Mouse (Mus musculus) hindlimb bud, embryonic 11.5 days (tissue): Measurements from ENCODE around the gene Dscam.

Experiments used
- DNase-seq: peaks from one replicate; pipeline ENCODE4 v3.0.0-alpha.2; 2012; ENCODE audit warnings: low read depth, low spot score; ENCODE audit errors: extremely low spot score

Dscam gene

GRCm38 (mm10) chr16:97110028-97110427 lies 60.5 kb downstream of the Dscam start:
- DNase-seq, result no peak

GRCm38 (mm10) chr16:97105266-97105665 lies 65.3 kb downstream of the Dscam start:
- DNase-seq, result no peak

- no peak for DNase-seq
Measured at GRCm38 (mm10) chr16:97103046-97103445, 67.5 kb downstream of the Dscam start.

GRCm38 (mm10) chr16:97100091-97100490 lies 70.5 kb downstream of the Dscam start:
- no peak for DNase-seq

DNA sequence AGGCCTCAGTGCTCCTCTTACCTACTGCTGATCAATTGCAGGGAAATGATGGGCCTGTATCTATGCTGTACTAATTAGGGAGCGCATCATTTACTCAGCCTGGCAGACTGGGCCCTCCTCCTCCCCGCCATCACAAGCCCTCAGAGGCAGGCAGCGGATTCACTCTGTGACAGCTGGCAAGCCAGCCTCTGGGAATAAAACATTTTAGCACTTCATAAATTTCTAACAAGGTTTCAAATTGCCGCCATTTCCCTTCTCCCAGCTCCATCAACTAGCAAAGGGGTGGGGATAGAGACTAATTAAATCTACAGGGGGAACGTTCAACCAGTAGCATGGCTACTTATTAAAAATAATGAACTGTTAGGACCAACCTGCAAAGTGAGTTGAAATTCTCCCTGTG lies 72.0 kb downstream of the Dscam start:
- DNase-seq, result peak; percentile 31

DNA sequence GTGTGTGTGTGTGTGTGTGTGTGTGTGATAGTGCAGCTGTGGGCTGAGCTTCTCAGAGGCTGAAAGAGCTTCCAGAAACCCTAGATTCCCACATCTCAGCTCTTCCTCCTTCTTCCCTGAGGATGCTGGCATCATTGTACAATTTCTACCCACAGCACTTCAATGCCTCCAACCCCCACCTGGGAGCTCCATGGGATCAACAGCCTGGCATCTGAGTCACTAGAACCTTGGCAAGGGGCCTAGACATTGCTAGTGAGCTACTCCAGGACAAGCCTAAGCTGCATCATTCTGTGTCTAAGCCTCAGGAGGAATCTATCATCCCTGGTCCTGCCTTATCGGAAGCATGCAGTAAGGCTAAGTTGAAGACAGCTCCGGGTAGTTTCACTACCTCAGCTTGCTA lies 73.8 kb downstream of the Dscam start:
- DNase-seq, result no peak

GRCm38 (mm10) chr16:97095496-97095895 lies 75.1 kb downstream of the Dscam start:
- no peak for DNase-seq

- no peak for DNase-seq
Measured at GRCm38 (mm10) chr16:97089339-97089738, 81.2 kb downstream of the Dscam start.

DNA sequence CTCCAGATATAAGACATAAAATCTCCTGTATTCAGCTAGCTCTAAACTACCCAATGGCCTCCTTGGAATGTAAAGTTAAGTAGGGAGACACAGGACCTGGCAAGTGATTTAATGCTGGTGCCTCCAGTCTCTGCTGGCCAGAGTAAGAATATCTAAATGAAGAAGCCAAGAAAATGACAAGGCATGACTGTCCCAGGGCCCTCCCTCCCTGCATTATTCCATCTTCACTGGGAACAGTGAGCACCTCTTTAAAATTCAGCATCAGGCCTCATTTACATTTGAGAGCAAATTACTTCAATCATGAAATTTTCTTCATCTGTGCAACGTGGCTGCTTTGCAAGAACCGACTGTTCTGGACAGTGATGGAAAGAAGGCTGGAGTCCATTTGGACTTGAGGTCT lies 86.9 kb downstream of the Dscam start:
- DNase-seq, result no peak

DNA sequence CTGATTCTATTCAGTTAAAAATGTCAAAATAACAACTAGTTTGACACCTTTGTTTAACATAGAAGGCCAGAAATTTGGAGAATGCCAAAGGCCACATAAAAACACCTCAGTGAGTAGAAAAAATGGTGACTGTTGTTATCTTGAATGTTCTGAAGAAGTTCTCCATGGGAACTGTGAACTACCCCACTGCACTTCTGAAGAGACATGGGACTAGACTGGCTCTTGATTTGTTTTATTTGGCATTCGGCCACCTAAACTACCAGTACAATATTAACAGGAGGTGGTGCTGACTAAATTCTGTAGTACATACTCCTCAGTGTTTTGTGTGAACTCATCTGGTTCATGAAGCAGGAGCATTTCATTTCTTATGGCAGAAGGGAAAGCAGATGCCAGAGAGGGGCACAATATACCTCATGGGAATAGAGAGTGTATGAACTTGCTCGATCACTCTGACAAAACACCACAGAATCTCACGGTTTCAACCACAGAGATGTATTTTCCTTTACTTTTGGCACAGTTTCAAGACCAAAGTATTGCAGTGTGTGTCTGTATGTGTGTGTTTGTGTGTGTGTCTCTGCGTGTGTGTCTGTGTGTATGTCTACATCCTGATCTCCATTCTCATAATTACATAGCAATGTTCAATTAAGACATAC lies 94.5 kb downstream of the Dscam start:
- no peak for DNase-seq

DNA sequence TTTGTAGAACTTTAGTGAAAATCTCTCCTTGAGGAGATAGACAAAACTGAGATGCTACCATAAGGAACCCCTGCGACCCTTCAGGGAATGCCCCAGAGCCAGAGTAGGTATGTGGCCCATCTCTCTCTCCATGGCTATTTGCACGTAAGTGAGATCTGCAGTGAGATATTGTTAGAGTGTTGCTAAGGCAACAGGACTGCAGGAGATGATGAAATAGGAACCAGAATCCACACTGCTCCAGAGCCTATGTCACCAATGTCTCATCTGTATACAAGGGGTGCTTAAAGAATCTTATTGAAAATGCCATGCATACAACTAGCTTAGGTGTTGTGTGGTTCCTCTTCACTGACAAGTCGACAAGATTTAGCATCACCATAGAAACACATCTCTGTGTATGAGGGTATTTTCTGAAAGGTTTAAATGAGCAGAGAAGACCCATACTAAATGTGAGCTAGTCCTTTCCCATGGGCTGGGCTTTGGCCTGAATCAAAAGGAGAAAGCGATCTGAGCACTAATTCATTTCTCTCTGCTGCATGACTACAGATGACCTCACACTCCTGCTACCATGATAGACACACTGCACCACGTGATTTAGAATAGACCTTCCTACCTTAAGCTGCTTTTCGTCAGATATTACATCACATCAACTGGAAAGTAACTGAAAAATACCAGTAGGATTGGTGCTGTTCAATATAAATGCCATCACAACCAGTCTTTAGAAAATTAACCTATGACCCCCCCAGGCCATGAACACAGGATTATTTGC lies 95.2 kb downstream of the Dscam start:
- DNase-seq, result no peak

GRCm38 (mm10) chr16:97073847-97074246 lies 96.7 kb downstream of the Dscam start:
- DNase-seq, result no peak

- DNase-seq, result no peak
Measured at GRCm38 (mm10) chr16:97072624-97073023, 97.9 kb downstream of the Dscam start.

DNA sequence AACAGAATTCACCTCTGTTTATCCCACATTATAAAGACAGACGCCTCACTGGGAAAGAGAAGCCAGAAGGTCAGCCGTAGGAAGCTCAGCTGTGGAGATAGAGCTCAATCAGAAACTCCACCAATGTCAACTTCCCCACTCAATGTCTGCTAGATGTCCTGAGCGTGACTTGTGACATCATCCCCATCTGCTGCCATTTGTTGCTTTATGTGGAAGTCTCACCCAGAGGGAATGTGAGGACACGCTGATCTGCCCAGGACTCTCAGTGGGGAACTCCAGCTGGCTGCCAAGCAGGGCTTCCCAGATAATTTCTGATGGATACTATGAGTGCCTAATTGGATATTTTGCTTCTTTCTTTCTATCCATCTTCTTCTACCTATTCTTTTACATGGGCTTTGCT lies 103.7 kb downstream of the Dscam start:
- no peak for DNase-seq

- DNase-seq, result no peak
Measured at GRCm38 (mm10) chr16:97062207-97062606, 108.3 kb downstream of the Dscam start.

- DNase-seq, result no peak
Measured at GRCm38 (mm10) chr16:97061390-97061789, 109.2 kb downstream of the Dscam start.

DNA sequence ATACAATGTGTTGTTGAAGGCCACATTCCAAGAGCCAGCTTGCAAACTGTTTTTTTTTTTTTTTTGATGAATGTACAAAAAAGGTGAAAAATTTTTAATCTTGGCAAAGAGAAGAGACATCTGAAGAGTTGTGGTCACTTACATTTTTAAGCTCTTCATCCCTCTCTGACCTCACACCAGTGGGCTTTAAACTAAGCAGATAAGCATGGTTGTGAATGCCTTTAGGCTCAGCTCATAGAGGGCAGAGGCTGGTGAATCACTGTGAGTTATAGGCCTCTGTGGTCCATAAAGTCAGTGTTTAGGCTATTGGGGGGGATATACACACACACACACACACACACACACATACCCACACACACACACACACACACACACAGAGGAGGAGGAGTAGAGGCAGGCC lies 109.8 kb downstream of the Dscam start:
- DNase-seq, result no peak

GRCm38 (mm10) chr16:97060276-97060675 lies 110.3 kb downstream of the Dscam start:
- no peak for DNase-seq

DNA sequence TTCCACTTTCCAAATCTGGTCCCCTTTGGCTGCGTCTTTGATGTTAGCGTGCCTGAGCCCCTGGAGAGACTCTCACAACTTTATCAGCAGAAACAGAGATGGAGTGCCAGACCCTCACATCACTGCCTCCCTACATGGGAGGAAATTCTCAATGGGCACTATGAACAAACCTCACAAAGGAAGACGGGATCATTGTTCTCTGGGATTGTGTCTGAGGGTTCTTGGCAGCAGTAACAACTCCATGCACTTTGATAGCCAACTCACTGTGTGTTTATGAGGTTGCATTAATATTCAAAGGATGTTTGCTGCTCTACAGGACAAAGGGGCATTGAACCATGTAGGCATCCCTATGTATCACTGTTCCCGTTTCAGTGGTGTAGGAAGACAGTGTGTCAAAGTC lies 135.3 kb downstream of the Dscam start:
- DNase-seq, result no peak

DNA sequence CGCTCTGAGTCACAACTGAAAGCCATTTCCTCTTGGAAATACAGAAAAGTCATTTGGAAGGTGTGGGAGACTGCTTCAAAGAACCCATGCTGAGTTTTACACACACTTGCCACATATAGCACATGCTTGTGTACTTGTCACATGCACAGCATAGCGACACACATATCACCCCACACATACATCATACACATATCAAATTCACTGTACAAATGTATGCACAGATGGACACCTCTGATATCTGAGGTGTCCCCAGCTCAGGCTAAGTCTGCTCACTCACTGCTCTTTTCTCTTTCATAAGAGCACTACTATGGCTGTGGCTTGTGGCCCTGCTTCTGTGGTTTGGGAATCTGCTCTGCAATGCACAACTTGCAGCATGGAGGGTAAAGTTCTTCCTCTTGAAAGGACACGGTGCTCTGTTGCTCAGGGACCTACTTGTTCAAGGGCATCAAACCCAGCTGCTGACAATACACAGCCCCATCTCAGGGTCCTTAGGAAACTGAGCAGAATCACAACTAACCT lies 137.0 kb downstream of the Dscam start:
- DNase-seq, result no peak

DNA sequence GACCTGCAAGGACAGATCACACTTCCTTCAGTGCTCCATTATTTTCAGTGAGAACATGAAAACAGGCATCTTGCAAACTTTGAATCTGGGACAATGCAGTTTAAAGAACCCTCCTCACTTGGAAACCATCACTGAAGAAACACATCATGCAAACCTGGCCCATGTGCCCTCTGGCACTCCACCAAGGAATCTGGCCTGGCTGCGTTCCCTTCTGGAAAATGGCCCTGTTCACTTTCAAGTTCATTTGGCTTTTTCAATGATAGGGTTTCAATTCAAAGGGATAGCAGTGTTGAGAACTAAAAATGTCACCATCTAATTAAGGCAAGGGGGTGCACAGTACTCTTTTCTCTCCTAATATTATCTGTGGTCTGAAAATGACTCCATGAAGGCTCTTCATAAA lies 142.9 kb downstream of the Dscam start:
- DNase-seq, result no peak

GRCm38 (mm10) chr16:97026803-97027202 lies 143.7 kb downstream of the Dscam start:
- no peak for DNase-seq
